Mouse (Mus musculus) kidney, postnatal 0 days (tissue): ENCODE measurements around the gene Sept9. TPM values are rescaled to one million over a fixed set of nuclear protein-coding genes. Genes with fewer than 3 reads are reported as not detected.

Source experiments
- ATAC-seq: fragments of 200-750 bp; cut with Nextera tagmentation; replicated peaks from 2 replicates; pipeline ENCODE4 v1.8.0; 2017; ENCODE audit warnings: low read depth, moderate number of reproducible peaks, moderate TSS enrichment, moderate library complexity; ENCODE audit not compliant: low FRiP score
- DNase-seq: peaks from one replicate; pipeline ENCODE4 v3.0.0-alpha.2; 2016; ENCODE audit warnings: low spot score
- H3K27ac ChIP-seq: fragments of 300-500 bp; sonication (generic); 2 replicates; pipeline ENCODE4 v1.5.1; 2014; ENCODE audit warnings: mild to moderate bottlenecking
- H3K27me3 ChIP-seq: fragments of 300-500 bp; sonication (generic); 2 replicates; pipeline ENCODE4 v1.6.1; 2014; ENCODE audit warnings: low read length, mixed read lengths; ENCODE audit not compliant: insufficient read depth
- H3K36me3 ChIP-seq: fragments of 300-500 bp; sonication (generic); 2 replicates; pipeline ENCODE4 v1.6.1; 2014; ENCODE audit warnings: low read length, mixed read lengths; ENCODE audit not compliant: insufficient read depth
- H3K4me1 ChIP-seq: fragments of 300-500 bp; sonication (generic); replicated peaks from 2 replicates; pipeline ENCODE4 v1.6.1; 2014; ENCODE audit warnings: antibody characterized with exemption, low read length, mixed read lengths; ENCODE audit not compliant: insufficient read depth
- H3K4me2 ChIP-seq: fragments of 300-500 bp; sonication (generic); 2 replicates; pipeline ENCODE4 v1.6.1; 2014; ENCODE audit warnings: mild to moderate bottlenecking, low read length, moderate library complexity, mixed read lengths
- H3K4me3 ChIP-seq: fragments of 300-500 bp; sonication (generic); replicated peaks from 2 replicates; pipeline ENCODE4 v1.5.1; 2014; ENCODE audit warnings: low read depth, low read length
- H3K9ac ChIP-seq: fragments of 300-500 bp; sonication (generic); 2 replicates; pipeline ENCODE4 v1.6.1; 2014; ENCODE audit warnings: low read depth, low read length
- H3K9me3 ChIP-seq: fragments of 300-500 bp; sonication (generic); replicated peaks from 2 replicates; pipeline ENCODE4 v1.6.1; 2016; ENCODE audit warnings: low read length, inconsistent platforms, mixed read lengths
- CTCF ChIP-seq: IDR thresholded peaks from 2 replicates; pipeline ENCODE4 v1.5.1; 2016; ENCODE audit warnings: antibody characterized with exemption, low read depth, mild to moderate bottlenecking, moderate library complexity
- WGBS: fragments of 180-500 bp; shearing (Covaris S2); extraction: QIAGEN DNeasy Blood & Tissue Kit; methylation state at CpG from one replicate; pipeline ENCODE4 v1.1.7; 2014; 5-methylcytosine and 5-hydroxymethylcytosine counted together
- polyA plus RNA-seq: library from polyadenylated mRNA; unstranded; fragments of >200 nt; fragmentation: Nextera tagmentation; extraction: Ambion mirVana; gene quantifications from 2 replicates; pipeline ENCODE4 v1.2.1, GENCODE M21; 2015

Sept9 gene
- polyA plus RNA-seq, 1 experiment from 2014 or later = 71.2 TPM

DNA sequence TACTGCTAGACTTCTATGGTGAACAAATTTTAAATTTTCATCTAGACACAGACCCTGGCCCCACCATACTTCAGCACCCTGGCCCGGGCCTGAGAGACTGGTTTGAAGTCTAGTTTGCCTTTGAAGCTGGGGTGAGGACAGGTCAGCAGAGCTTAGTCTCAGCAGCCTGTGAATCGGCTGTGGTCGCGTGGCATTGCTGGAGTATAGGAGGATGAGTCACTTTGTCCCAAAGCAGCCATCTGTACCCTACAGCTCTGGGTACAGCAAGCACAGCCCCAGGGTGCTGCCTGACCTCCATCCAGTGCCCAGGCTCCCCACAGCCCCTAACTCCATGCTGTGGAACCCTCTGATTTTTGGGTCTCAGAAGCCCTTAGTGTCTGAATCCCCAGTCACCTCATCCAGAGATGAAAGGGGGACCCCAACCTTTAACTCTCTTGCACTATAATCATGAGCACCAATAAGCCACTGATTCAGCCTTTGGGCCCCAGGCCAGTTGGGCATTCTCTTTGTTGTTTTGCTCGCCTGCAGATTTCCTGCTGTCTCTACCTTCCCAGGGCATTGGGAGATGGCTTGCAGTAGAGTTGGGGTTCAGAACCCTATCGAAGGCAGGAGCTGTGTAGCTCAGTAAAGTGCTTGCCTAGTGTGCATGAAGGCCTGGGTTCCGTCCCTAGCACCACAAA is 106.2 kb downstream of the Sept9 start:
- Histone ChIP-seq H3K27ac (no peak overlapping the region), H3K4me1 (peaks cover 41% of the 10 kb centered on the region), H3K27me3 (no peaks in the 10 kb centered on the region), H3K9me3 (no peaks in the 10 kb centered on the region), H3K36me3 (no peaks in the 10 kb centered on the region), H3K4me2 (no peak overlapping the region), H3K4me3 (no peak overlapping the region), H3K9ac (no peak overlapping the region)
- DNase-seq = no peak
- TF ChIP-seq CTCF = no peak
- 72% methylated on average over 7 of the region's 7 CpGs for WGBS
- ATAC-seq = no peak

DNA sequence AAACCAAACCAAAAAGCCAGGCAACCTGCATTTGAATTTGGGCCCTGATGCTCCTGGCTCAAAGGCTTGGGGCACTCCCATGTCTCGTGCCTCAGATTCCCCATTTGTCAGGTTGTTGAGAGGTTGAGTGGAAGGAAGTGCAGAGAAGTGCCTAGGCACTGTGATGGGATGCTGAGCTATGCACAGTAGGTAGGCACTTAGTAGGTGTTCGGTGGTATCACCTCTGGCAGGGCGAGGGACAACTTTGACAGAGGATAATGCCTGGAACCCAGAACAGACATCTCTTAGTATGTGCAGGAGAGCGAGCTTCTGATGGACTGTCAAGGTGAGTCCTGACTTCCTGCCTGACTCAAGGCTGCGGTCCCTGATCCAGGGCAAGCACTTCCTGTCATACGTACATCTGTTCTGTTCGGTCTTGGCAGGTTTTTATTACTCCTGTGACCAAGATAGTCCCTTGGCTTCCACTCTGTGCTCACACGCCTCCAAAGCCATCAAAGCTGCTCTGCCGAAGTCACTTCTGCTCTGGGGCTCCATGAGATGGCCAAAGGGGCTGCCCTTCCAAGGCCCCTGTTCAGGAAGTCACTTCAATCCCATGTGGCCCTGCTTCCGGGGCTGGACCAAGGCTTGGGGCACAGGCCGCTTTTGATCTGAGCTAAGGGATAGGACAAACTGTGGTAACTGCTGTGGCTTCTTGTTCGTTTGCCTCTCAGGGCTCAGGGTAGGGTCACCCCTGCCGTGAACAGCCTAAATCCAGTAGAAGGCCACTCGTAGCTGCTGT is 107.0 kb downstream of the Sept9 start:
- WGBS = 48% methylated on average over 14 of the region's 14 CpGs
- no peaks in the 10 kb centered on the region for H3K36me3 ChIP-seq
- no peaks in the 10 kb centered on the region for H3K27me3 ChIP-seq
- no peak overlapping the region for H3K9ac ChIP-seq
- H3K9me3 ChIP-seq = no peaks in the 10 kb centered on the region
- peak overlapping the region; percentile 79 for H3K27ac ChIP-seq
- TF ChIP-seq CTCF = no peak
- no peak overlapping the region for H3K4me3 ChIP-seq
- no peak overlapping the region for H3K4me2 ChIP-seq
- ATAC-seq (no peak), DNase-seq (no peak)
- H3K4me1 ChIP-seq = peaks cover 49% of the 10 kb centered on the region

DNA sequence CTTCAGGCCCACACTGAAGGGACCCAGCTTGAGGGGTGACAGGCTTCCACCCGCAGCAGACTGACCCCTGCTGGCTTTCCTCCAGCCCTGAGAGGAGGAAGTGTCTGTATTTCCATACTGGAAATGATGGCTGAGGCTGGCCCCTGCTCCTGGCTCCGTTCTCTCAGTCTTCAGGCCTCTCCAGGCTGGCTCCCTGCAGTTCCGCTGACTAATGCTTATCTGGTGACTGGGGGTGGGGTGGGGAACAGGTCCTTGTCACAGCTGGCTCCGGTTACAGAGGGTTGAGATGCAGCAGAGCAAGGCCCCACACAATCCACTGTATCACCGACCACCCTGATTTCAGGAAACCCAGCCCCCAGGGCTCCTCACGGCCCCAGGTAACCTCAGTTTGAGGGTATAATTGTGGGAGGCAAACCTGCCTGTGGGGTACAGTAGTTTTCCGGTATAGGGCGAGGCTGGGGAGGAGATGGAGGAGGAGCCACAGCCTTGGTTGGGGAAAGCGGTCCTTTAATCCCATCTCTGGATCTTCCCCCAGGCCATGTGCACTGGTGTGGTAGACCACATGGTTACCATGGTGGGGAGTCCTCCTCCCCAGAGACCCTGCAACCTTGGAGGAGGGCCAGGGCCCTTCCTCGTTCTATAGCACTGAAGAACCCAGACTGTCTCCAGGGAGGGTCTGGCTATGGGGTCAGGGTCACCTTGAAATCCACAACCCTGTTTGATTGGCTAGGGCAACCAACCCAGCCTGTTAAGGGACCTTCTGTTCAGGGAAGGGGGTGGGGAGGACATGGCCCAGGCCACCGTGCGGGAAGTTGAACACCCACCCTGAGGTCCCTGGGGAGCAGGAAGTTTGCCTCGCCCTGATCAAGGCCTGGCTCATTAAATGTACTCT is 108.7 kb downstream of the Sept9 start:
- Histone ChIP-seq H3K36me3 (no peaks in the 10 kb centered on the region), H3K9ac (no peak overlapping the region), H3K27ac (peak overlapping the region; percentile 79), H3K9me3 (no peaks in the 10 kb centered on the region), H3K4me1 (peaks cover 61% of the 10 kb centered on the region), H3K4me3 (no peak overlapping the region), H3K4me2 (no peak overlapping the region), H3K27me3 (no peaks in the 10 kb centered on the region)
- DNase-seq = peak; percentile 88
- ATAC-seq = peak; percentile 35; the same call in 1 of the 2 replicates
- TF ChIP-seq CTCF = peak; percentile 48
- WGBS = 17% methylated on average over 13 of the region's 13 CpGs

DNA sequence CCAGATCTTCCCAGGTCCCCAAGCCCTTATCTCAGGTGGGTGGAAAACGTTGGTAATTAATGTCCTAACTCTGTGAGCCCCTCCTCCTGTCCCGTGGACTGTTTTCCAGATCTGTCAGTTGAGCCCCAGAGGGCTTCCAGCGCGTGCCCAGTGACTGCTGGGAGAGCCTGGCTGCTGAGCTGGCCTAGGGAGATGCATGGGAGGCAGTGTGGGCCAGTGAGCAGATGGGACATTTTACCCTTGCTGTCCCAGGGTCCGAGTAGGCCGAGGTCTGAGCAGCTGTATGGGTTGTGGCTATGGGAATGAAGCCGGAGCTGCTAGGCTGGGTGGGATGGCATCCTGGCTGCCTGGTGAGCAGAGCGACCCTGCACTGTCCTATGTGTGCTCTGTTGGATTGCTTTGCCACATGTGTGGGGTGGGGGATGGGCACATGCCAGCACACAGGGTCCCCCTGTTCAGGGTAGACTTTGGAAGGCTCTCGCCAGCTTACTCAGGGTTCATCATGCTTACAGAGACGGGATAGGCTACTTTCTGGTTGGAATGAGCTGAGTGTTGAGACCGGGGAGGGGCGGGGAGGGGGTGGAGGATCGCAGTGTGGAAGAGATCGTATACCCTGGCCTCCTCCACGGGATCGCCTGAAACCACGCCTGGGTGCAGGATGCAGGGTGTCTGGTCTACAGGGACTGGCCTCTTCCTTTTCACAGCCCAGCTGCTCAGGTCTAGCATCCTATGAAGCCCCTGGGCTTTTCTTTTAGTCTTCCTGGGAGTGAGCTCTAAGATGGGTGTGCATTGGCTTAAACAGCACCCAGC is 109.9 kb downstream of the Sept9 start:
- TF ChIP-seq CTCF = no peak
- Histone ChIP-seq H3K9ac (peak overlapping the region; percentile 5; the same call in 1 of the 2 replicates), H3K4me3 (no peak overlapping the region), H3K9me3 (no peaks in the 10 kb centered on the region), H3K36me3 (no peaks in the 10 kb centered on the region), H3K27me3 (no peaks in the 10 kb centered on the region), H3K4me1 (peaks cover 67% of the 10 kb centered on the region), H3K4me2 (no peak overlapping the region), H3K27ac (peak overlapping the region; percentile 79)
- no peak for DNase-seq
- ATAC-seq = no peak
- 42% methylated on average over 17 of the region's 17 CpGs for WGBS

DNA sequence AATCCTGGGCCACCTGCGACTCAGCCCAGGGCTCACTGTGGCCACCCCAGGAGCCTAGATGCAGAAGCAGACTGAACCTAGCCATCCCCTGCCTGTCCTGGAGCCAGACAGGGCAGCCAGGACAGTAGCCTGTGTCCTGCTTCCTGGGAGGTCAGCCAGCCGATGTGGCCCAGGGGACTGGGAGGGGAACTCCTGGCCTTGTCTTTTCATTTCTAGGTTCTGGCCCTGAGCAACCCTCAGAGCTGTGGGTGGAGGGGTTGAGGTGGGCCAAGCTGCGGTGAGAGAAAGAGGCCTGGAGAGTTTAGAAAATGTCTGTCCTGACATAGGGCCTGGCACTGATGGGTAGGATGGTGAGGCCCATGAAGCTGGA is 110.4 kb downstream of the Sept9 start:
- no peaks in the 10 kb centered on the region for H3K36me3 ChIP-seq
- 74% methylated on average over 3 of the region's 3 CpGs for WGBS
- DNase-seq = no peak
- H3K4me3 ChIP-seq = no peak overlapping the region
- no peaks in the 10 kb centered on the region for H3K9me3 ChIP-seq
- TF ChIP-seq CTCF = no peak
- H3K4me2 ChIP-seq = no peak overlapping the region
- peaks cover 71% of the 10 kb centered on the region for H3K4me1 ChIP-seq
- no peaks in the 10 kb centered on the region for H3K27me3 ChIP-seq
- no peak for ATAC-seq
- H3K27ac ChIP-seq = peak overlapping the region; percentile 19; the same call in 1 of the 2 replicates
- H3K9ac ChIP-seq = peak overlapping the region; percentile 5; the same call in 1 of the 2 replicates
